Mouse (Mus musculus): Measurements from ENCODE around the gene Mthfsl. TPM values are rescaled to one million over a fixed set of nuclear protein-coding genes. Genes with fewer than 3 reads are reported as not detected.

The Mthfsl gene
- polyA plus RNA-seq (2017; shearing (Covaris generic)), result 96.3 TPM

GRCm38 (mm10) chr9:88719989-88720537, at the start of gene Mthfsl:
Mthfsl (minus strand) TSS chr9:88720296.

GRCm38 (mm10) chr9:88731728-88732127, 11.6 kb upstream of the Mthfsl start, which contains the start of gene Bcl2a1d:
Bcl2a1d (minus strand) TSS chr9:88731914.

Other genes starting within 250 kb of the Mthfsl start
- 127 TPM for gene Syncrip, start 237.7 kb downstream of the Mthfsl start, polyA plus RNA-seq (2017; shearing (Covaris generic))
- gene Zfp949, start 172.3 kb downstream of the Mthfsl start, polyA plus RNA-seq (2017; shearing (Covaris generic)), result 24.0 TPM
- not detected for gene Trim43a, start 139.4 kb downstream of the Mthfsl start, polyA plus RNA-seq (2017; shearing (Covaris generic))
- 58.1 TPM for gene Bcl2a1d, start 11.6 kb upstream of the Mthfsl start, polyA plus RNA-seq (2017; shearing (Covaris generic))
- not detected for gene Trim43c, start 118.9 kb upstream of the Mthfsl start, polyA plus RNA-seq (2017; shearing (Covaris generic))
- gene Bcl2a1a, start 236.6 kb upstream of the Mthfsl start, polyA plus RNA-seq (2017; shearing (Covaris generic)), result 0.46 TPM